In the genomic region with DNA sequence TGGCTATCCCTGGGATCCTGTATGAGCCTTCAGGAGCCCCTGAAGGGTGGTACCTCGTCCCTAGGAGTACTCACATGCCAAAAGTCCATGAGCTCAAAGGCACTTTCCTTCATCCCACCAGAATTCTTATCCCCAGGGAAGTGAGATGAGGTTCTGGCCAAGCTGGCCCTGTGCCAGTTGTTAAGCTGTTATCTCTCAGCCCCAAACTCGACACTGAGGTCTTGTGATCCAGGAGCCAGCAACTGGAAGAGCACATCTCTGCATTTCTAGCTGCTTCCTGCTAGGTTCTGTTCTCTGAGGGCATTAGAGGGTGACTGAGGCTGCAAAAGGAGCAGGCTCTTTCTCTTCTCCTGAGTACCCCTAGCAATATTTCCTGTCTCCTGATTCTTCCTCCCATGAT, we compare ENCODE assay signal across 26 mouse cellular contexts.
DNase-seq lines count a peak whose midpoint lies in the region; ATAC-seq and TF ChIP-seq lines count a peak whose summit lies in the region.
"Had no signal": no experiment of that assay in that cellular context is flagged by ENCODE, and none has a peak within 500 bp of the region (broad histone marks: within the 10 kb centered on the region; RNA-seq: fewer than 3 reads in every experiment).

No protein-coding gene starts in this region.

- no peak overlapping the region for H3K4me2 ChIP-seq in liver, embryonic 16.5 days (ENCODE audit: low read depth, low read length)
- no peak overlapping the region for H3K4me2 ChIP-seq in liver, embryonic 11.5 days
- H3K4me2 ChIP-seq: embryonic facial prominence, embryonic 13.5 days; forebrain, embryonic 12.5 days; forebrain, embryonic 15.5 days; heart, embryonic 11.5 days; hindbrain, embryonic 14.5 days had no signal

- H3K9ac ChIP-seq in liver, embryonic 16.5 days (ENCODE audit: low read depth, low read length): no peak overlapping the region
- H3K9ac ChIP-seq in liver, embryonic 11.5 days (ENCODE audit: low read depth, low read length): no peak overlapping the region
- H3K9ac ChIP-seq: embryonic facial prominence, embryonic 13.5 days; forebrain, embryonic 12.5 days; forebrain, embryonic 15.5 days; hindbrain, embryonic 14.5 days had no signal

- TF ChIP-seq CTCF in cerebellum, adult 2 months (IDR thresholded peaks at IDR 0.05; ENCODE audit: borderline replicate concordance, insufficient read depth, low read depth, low read length): no peak

- no peaks in the 10 kb centered on the region for H3K36me3 ChIP-seq in liver, embryonic 16.5 days (ENCODE audit: control insufficient read depth, insufficient read depth)
- no peaks in the 10 kb centered on the region for H3K36me3 ChIP-seq in liver, embryonic 11.5 days (ENCODE audit: control insufficient read depth, insufficient read depth, low read length)
- H3K36me3 ChIP-seq: embryonic facial prominence, embryonic 10.5 days; embryonic facial prominence, embryonic 13.5 days; forebrain, embryonic 12.5 days; forebrain, embryonic 15.5 days; G1E had no signal

- no peak for TF ChIP-seq POLR2A in cerebellum, adult 2 months (IDR thresholded peaks at IDR 0.05; ENCODE audit: borderline replicate concordance, insufficient read depth, low read length)

- peak; percentile 6 to 9 for DNase-seq in cerebellum, postnatal 10 days
- no peak for DNase-seq in cerebellum, adult 2 months
- DNase-seq in heart, postnatal 4 days: peak; percentile 15
- no peak for DNase-seq in heart, postnatal 36 days
- DNase-seq in liver, embryonic 11.5 days (ENCODE audit: low spot score): no peak
- peak; percentile 12 for DNase-seq in MN1 (ENCODE audit: low spot score)
- DNase-seq: adrenal gland, adult 8-10 months; B cell, adult 2 months; cerebellum, adult 11 months; cerebellum, adult 8-10 months; cerebellum, postnatal 36 days; embryo, embryonic 11 days; gastrocnemius, postnatal 25 days; heart, adult 2 months had no signal

- H3K27ac ChIP-seq in cerebellum, adult 2 months (ENCODE audit: insufficient read depth, low read length): no peak overlapping the region
- H3K27ac ChIP-seq in liver, embryonic 16.5 days (ENCODE audit: low read length): no peak overlapping the region
- no peak overlapping the region for H3K27ac ChIP-seq in liver, embryonic 11.5 days (ENCODE audit: low read depth, low read length)
- H3K27ac ChIP-seq: embryonic facial prominence, embryonic 10.5 days; embryonic facial prominence, embryonic 13.5 days; forebrain, embryonic 12.5 days; forebrain, embryonic 15.5 days; heart, adult 2 months; hindbrain, embryonic 14.5 days; hindbrain, postnatal 0 days had no signal

- no peaks in the 10 kb centered on the region for H3K27me3 ChIP-seq in cerebellum, adult 2 months (ENCODE audit: control insufficient read depth, insufficient read depth, low read length)
- H3K27me3 ChIP-seq in liver, embryonic 16.5 days (ENCODE audit: control insufficient read depth, insufficient read depth, low read depth, low read length): no peaks in the 10 kb centered on the region
- no peaks in the 10 kb centered on the region for H3K27me3 ChIP-seq in liver, embryonic 11.5 days (replicated peaks; ENCODE audit: control insufficient read depth, insufficient read depth, low read length)
- H3K27me3 ChIP-seq: embryonic facial prominence, embryonic 13.5 days; forebrain, embryonic 12.5 days; forebrain, embryonic 15.5 days had no signal

- intact Hi-C loops in heart, postnatal 36 days (cut with DNase I): no loop called here

- H3K4me3 ChIP-seq in cerebellum, adult 2 months (replicated peaks; ENCODE audit: insufficient read depth, low read depth, low read length): no peak overlapping the region
- no peak overlapping the region for H3K4me3 ChIP-seq in liver, embryonic 16.5 days (ENCODE audit: low read depth, low read length)
- no peak overlapping the region for H3K4me3 ChIP-seq in liver, embryonic 11.5 days (ENCODE audit: low read depth, low read length)
- H3K4me3 ChIP-seq: embryonic facial prominence, embryonic 10.5 days; embryonic facial prominence, embryonic 13.5 days; erythroblast, embryonic 14.5 days; forebrain, embryonic 12.5 days; forebrain, embryonic 15.5 days; heart, adult 2 months had no signal

- ATAC-seq in liver, embryonic 16.5 days (ENCODE audit: low read depth): peak; percentile 11; the same call in 1 of the 2 replicates
- no peak for ATAC-seq in liver, embryonic 11.5 days (replicated peaks; ENCODE audit: low FRiP score)
- ATAC-seq: forebrain, embryonic 15.5 days; hindbrain, postnatal 0 days; inflammation-experienced regulatory T-cells, adult 6 months; intestine, embryonic 16.5 days had no signal

- no peaks in the 10 kb centered on the region for H3K4me1 ChIP-seq in cerebellum, adult 2 months (ENCODE audit: control insufficient read depth, insufficient read depth, low read length)
- H3K4me1 ChIP-seq in liver, embryonic 16.5 days (ENCODE audit: control insufficient read depth, low read depth, low read length): no peaks in the 10 kb centered on the region
- no peaks in the 10 kb centered on the region for H3K4me1 ChIP-seq in liver, embryonic 11.5 days (replicated peaks; ENCODE audit: control insufficient read depth, insufficient read depth, low read length)
- H3K4me1 ChIP-seq: embryonic facial prominence, embryonic 10.5 days; embryonic facial prominence, embryonic 13.5 days; forebrain, embryonic 12.5 days; forebrain, embryonic 15.5 days had no signal

- H3K9me3 ChIP-seq in liver, embryonic 16.5 days (replicated peaks; ENCODE audit: control insufficient read depth, low read length): no peaks in the 10 kb centered on the region
- H3K9me3 ChIP-seq in liver, embryonic 11.5 days (ENCODE audit: control insufficient read depth, low read length): no peaks in the 10 kb centered on the region
- H3K9me3 ChIP-seq: embryonic facial prominence, embryonic 10.5 days; embryonic facial prominence, embryonic 13.5 days; forebrain, embryonic 12.5 days; forebrain, embryonic 15.5 days had no signal

- 10% methylated on average over 2 of the region's 2 CpGs for WGBS in cerebellum, adult 2 months
- 22% methylated on average over 2 of the region's 2 CpGs for WGBS in liver, embryonic 16.5 days (ENCODE audit: insufficient replicate concordance)
- 22% methylated on average over 2 of the region's 2 CpGs for WGBS in liver, embryonic 11.5 days

Comparison
In these comparisons a context has a peak if more than half of its experiments do, and no peak if none do; other contexts are left out.
1. DNase-seq: peak in cerebellum, postnatal 10 days (2 of 2), heart, postnatal 4 days (single experiment) and MN1 (single experiment); none in cerebellum, adult 2 months (0 of 2), heart, postnatal 36 days (0 of 2) and liver, embryonic 11.5 days (single experiment).